Mouse (Mus musculus) liver, postnatal 0 days (tissue): ENCODE measurements around the gene Serpinb9. TPM values are rescaled to one million over a fixed set of nuclear protein-coding genes. Genes with fewer than 3 reads are reported as not detected.
A peak's percentile ranks its signal among the peaks of the same experiment; 100 is the strongest.
"Not testable (repeated sequence)": the region's sequence is repeated elsewhere in the genome, so short reads cannot be mapped to it uniquely, and the experiment has no call there.

Source experiments
- ATAC-seq: fragments of 200-750 bp; cut with Nextera tagmentation; 2 replicates; pipeline ENCODE4 v1.8.0; 2017; ENCODE audit warnings: mild to moderate bottlenecking, moderate library complexity
- DNase-seq: peaks from one replicate; pipeline ENCODE4 v3.0.0-alpha.2; 2016
- H3K27ac ChIP-seq: fragments of 300-500 bp; sonication (generic); 2 replicates; pipeline ENCODE4 v1.5.1; 2014; ENCODE audit warnings: antibody characterized with exemption, moderate library complexity, mild to moderate bottlenecking, low read depth
- H3K27me3 ChIP-seq: fragments of 300-500 bp; sonication (generic); 2 replicates; pipeline ENCODE4 v1.6.1; 2014; ENCODE audit warnings: low read length, control low read depth, mixed read lengths; ENCODE audit not compliant: insufficient read depth
- H3K36me3 ChIP-seq: fragments of 300-500 bp; sonication (generic); replicated peaks from 2 replicates; pipeline ENCODE4 v1.6.1; 2014; ENCODE audit warnings: mild to moderate bottlenecking, control low read depth, low read length, moderate library complexity, mixed read lengths; ENCODE audit not compliant: insufficient read depth
- H3K4me1 ChIP-seq: fragments of 300-500 bp; sonication (generic); 2 replicates; pipeline ENCODE4 v1.6.1; 2014; ENCODE audit warnings: antibody characterized with exemption, mild to moderate bottlenecking, control low read depth; ENCODE audit not compliant: insufficient read depth
- H3K4me2 ChIP-seq: fragments of 300-500 bp; sonication (generic); 2 replicates; pipeline ENCODE4 v1.6.1; 2014; ENCODE audit warnings: low read depth, mild to moderate bottlenecking, low read length, moderate library complexity, mixed read lengths
- H3K4me3 ChIP-seq: fragments of 300-500 bp; sonication (generic); 2 replicates; pipeline ENCODE4 v1.5.1; 2014; ENCODE audit warnings: low read depth, low read length
- H3K9ac ChIP-seq: fragments of 300-500 bp; sonication (generic); replicated peaks from 2 replicates; pipeline ENCODE4 v1.6.1; 2014; ENCODE audit warnings: mild to moderate bottlenecking, moderate library complexity
- H3K9me3 ChIP-seq: fragments of 300-500 bp; sonication (generic); 2 replicates; pipeline ENCODE4 v1.6.1; 2016; ENCODE audit warnings: mild to moderate bottlenecking, control low read depth, low read length, mixed read lengths
- CTCF ChIP-seq: sonication (generic); IDR thresholded peaks from 2 replicates; pipeline ENCODE4 v1.5.1; 2016; ENCODE audit warnings: antibody characterized with exemption, low read depth
- EP300 ChIP-seq: IDR thresholded peaks from 2 replicates; pipeline ENCODE4 v1.6.1; 2016; ENCODE audit warnings: antibody characterized with exemption, low read depth, mild to moderate bottlenecking
- WGBS: fragments of 180-500 bp; shearing (Covaris S2); extraction: QIAGEN DNeasy Blood & Tissue Kit; methylation state at CpG from one replicate; pipeline ENCODE4 v1.1.7; 2014; ENCODE audit not compliant: insufficient replicate concordance; 5-methylcytosine and 5-hydroxymethylcytosine counted together
- polyA plus RNA-seq: library from polyadenylated mRNA; unstranded; fragments of >200 nt; fragmentation: Nextera tagmentation; extraction: Ambion mirVana; gene quantifications from 2 replicates; pipeline ENCODE4 v1.2.1, GENCODE M21; 2015

Gene Serpinb9
- polyA plus RNA-seq, 1 experiment from 2014 or later, result 2.2 TPM

DNA sequence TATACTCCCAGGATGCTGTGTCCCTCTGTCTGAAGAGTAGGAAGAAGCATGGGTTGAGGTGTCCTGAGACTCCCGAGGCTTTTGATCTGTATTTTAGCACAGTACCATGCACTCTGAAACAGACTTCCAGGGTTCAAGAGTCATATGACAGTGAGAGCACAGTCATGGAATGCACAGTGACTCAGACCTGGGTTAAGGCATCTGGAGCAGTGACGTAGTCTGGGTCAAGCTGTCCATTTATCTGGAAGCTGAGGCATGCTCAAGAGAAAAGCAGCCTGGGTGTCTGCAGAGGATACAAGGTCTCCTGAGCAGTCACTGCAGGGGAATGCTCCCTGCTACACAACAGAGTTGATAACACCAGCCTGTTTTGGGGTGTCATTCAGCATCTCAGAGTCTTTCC is 25.5 kb downstream of the Serpinb9 start:
- no peak for DNase-seq
- Histone ChIP-seq H3K36me3 (no peaks in the 10 kb centered on the region), H3K9ac (no peak overlapping the region), H3K4me2 (no peak overlapping the region), H3K9me3 (no peaks in the 10 kb centered on the region), H3K27me3 (no peaks in the 10 kb centered on the region), H3K4me1 (no peaks in the 10 kb centered on the region), H3K4me3 (no peak overlapping the region), H3K27ac (no peak overlapping the region)
- no peak for TF ChIP-seq CTCF
- no peak for TF ChIP-seq EP300
- no peak for ATAC-seq
- 49% methylated on average over 2 of the region's 2 CpGs for WGBS

DNA sequence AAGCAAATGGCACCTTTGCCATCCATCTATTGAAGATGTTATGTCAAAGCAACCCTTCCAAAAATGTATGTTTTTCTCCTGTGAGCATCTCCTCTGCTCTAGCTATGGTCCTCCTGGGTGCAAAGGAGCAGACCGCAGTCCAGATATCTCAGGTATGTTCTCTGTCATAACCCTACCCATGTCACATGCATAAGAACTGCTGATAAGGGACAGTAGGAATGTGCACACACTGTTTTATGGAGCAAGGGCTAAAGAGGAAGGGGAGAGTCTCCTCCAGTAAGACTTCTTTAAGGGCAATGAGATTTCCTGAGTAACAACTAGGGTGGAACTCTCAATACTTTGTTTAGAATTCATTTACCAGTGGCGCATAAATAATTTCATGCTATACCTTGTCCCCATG is 26.4 kb downstream of the Serpinb9 start:
- not testable (repeated sequence) for H3K4me3 ChIP-seq, H3K27ac ChIP-seq, H3K9ac ChIP-seq, ATAC-seq, H3K27me3 ChIP-seq, H3K4me2 ChIP-seq, H3K4me1 ChIP-seq, DNase-seq, H3K36me3 ChIP-seq, H3K9me3 ChIP-seq
- 93% methylated on average over 2 of the region's 2 CpGs for WGBS

DNA sequence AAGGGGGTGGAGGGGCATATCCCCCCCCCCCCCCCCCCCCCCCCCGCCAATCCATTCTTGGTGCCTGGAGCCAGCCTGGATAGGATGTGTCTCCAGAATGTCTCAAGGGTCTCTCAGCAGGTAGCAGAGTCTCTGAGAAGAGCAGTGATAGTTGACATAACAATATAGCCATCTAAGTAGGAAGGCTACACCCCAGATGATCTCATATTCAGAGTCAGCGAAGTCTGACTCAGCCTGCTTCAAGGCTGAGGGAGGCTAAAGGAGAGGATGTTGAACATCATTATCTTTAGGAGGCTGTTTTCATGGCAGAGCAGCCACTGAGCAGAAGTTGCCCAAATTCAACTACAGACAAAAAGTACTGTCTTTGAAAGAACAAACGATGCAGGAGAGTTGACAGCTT is 27.2 kb downstream of the Serpinb9 start:
- Histone ChIP-seq H3K9ac (no peak overlapping the region), H3K27me3 (no peaks in the 10 kb centered on the region), H3K4me2 (no peak overlapping the region), H3K4me1 (no peaks in the 10 kb centered on the region), H3K36me3 (no peaks in the 10 kb centered on the region), H3K9me3 (no peaks in the 10 kb centered on the region), H3K4me3 (no peak overlapping the region), H3K27ac (no peak overlapping the region)
- ATAC-seq (no peak), DNase-seq (no peak)
- WGBS, result 82% methylated on average over 2 of the region's 3 CpGs
- no peak for TF ChIP-seq CTCF

DNA sequence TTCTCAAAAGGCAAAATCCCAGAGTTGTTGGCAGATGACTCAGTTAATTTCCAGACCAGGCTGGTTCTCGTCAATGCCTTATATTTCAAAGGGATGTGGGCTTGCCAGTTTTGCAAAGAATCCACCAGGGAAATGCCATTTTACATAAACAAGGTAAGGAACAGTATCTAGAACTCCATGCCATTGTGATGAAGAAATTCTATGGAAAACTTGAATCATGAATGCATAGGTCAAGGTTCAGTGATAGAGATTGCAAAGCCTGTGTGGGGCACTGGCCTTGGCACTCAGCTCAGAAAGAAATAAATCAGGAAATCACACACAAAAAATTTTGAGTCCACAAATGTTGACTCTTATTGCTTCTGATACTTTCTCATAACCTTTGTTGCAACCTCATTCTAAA is 32.5 kb downstream of the Serpinb9 start:
- H3K27ac ChIP-seq, result no peak overlapping the region
- no peaks in the 10 kb centered on the region for H3K27me3 ChIP-seq
- no peak for TF ChIP-seq EP300
- no peak for TF ChIP-seq CTCF
- H3K4me3 ChIP-seq, result no peak overlapping the region
- no peak overlapping the region for H3K4me2 ChIP-seq
- ATAC-seq (no peak), DNase-seq (no peak)
- H3K9me3 ChIP-seq, result no peaks in the 10 kb centered on the region
- no peaks in the 10 kb centered on the region for H3K36me3 ChIP-seq
- WGBS, result 72% methylated on average over 1 of the region's 1 CpGs
- H3K4me1 ChIP-seq, result no peaks in the 10 kb centered on the region
- H3K9ac ChIP-seq, result no peak overlapping the region

DNA sequence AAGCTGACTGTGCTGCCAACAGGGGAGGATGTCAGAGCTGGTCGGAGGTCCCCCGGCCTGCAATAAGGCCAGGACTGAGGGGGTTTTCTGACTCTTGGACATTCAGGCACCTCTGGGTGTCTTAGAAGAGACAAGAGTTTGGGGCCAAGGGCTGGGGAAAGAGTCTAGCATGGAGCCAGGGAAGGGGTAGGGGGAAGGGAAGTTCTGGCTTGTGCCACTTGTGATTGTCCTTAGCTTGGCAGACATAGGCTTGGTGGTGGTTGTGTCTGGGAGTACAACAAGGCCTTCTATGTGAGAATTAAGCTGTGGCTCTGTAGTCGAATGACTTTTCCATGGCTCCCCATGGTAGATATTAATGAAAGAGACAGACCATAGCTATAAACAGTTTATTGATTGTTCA is 40.5 kb downstream of the Serpinb9 start:
- 86% methylated on average over 3 of the region's 3 CpGs for WGBS
- DNase-seq, result no peak
- no peaks in the 10 kb centered on the region for H3K4me1 ChIP-seq
- no peak for TF ChIP-seq EP300
- no peak for TF ChIP-seq CTCF
- H3K27me3 ChIP-seq, result no peaks in the 10 kb centered on the region
- no peaks in the 10 kb centered on the region for H3K9me3 ChIP-seq
- no peak overlapping the region for H3K4me3 ChIP-seq
- no peak overlapping the region for H3K4me2 ChIP-seq
- ATAC-seq, result no peak
- H3K27ac ChIP-seq, result no peak overlapping the region
- H3K9ac ChIP-seq, result no peak overlapping the region
- no peaks in the 10 kb centered on the region for H3K36me3 ChIP-seq

DNA sequence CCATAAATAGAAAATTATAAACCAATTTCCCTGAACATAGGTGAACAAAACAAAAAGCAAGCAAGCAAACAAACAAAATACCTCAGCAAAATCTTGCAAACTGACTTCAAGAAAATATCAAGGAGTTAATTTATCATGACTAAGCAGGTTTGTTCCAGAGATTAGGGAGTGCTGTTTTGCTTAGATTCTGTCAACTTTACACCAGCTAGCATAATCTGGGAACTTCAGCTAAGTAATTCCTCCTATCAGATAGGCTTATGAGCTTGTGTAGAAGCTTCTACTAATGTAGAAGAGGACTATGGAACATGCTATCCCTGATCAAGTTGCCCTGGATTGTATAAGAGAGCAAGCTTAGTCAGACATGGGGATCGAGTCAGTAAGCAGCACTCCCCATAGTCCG is 44.2 kb downstream of the Serpinb9 start:
- ATAC-seq, result no peak
- H3K9ac ChIP-seq, result no peak overlapping the region
- no peaks in the 10 kb centered on the region for H3K9me3 ChIP-seq

DNA sequence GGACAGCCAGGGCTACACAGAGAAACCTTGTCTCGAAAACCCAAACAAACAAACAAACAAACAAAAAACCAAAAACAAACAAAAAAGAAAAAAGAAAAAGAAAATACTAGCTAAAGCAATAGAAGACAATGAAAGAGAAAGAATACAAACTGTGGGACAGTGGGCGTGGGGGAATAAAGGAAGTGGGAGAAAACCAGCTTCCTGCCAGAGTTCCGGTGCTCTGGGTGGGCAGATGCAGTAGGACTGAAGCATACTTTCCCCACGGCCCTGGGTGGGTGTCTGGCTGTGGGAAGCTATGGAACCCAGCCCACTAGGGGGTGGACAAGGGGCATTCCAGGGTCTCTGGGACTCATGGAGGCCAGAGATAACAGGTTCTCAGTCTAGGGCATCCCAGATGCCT is 45.1 kb downstream of the Serpinb9 start:
- 47% methylated on average over 4 of the region's 4 CpGs for WGBS
- H3K4me1 ChIP-seq, result no peaks in the 10 kb centered on the region
- TF ChIP-seq EP300 (no peak), CTCF (no peak)

More for the DNA sequence above, 44.2 kb downstream of the Serpinb9 start:
- no peak for DNase-seq
- no peaks in the 10 kb centered on the region for H3K36me3 ChIP-seq
- H3K4me1 ChIP-seq, result no peaks in the 10 kb centered on the region
- no peak overlapping the region for H3K4me2 ChIP-seq
- TF ChIP-seq CTCF (no peak), EP300 (peak; percentile 74)
- 75% methylated on average over 2 of the region's 2 CpGs for WGBS
- H3K27me3 ChIP-seq, result no peaks in the 10 kb centered on the region
- 0 out of 2 replicates have a peak overlapping the region, but pooled peaks have one; percentile 4 for H3K27ac ChIP-seq
- H3K4me3 ChIP-seq, result no peak overlapping the region

More for the DNA sequence above, 45.1 kb downstream of the Serpinb9 start:
- H3K27ac ChIP-seq, result no peak overlapping the region
- no peak overlapping the region for H3K4me3 ChIP-seq
- ATAC-seq, result no peak
- no peaks in the 10 kb centered on the region for H3K27me3 ChIP-seq
- no peaks in the 10 kb centered on the region for H3K36me3 ChIP-seq
- H3K9ac ChIP-seq, result no peak overlapping the region
- DNase-seq, result no peak
- no peak overlapping the region for H3K4me2 ChIP-seq
- no peaks in the 10 kb centered on the region for H3K9me3 ChIP-seq
